Mouse (Mus musculus): ENCODE measurements at regions not wholly inside any gene's neighbourhood (a gene's known extent, or its start where the extent isn't known, plus 50 kb on each side); places are given as distances from the start of the nearest gene placed in this dataset.

- TF ChIP-seq GATA1 (IDR thresholded peaks at IDR 0.05; ENCODE audit: borderline replicate concordance, low read length) (no peak), CTCF (IDR thresholded peaks at IDR 0.05; ENCODE audit: low read depth, low read length) (no peak), TAL1 (conservative IDR thresholded peaks at IDR 0.05; ENCODE audit: low read depth, low read length) (no peak), GATA2 (IDR thresholded peaks at IDR 0.05; ENCODE audit: borderline replicate concordance, low read depth, low read length) (no peak), POLR2AphosphoS5 (IDR thresholded peaks at IDR 0.05; ENCODE audit: insufficient replicate concordance, low read depth, low read length) (no peak)
These were observed 66.6 kb upstream of the Enpp6 start for GRCm38 (mm10) chr8:46920071-46920470.
